Mouse (Mus musculus) WW6 (cell line): ENCODE data around the gene Cpsf2.

Source experiments
- DNase-seq: peaks from one replicate; pipeline ENCODE4 v3.0.0-alpha.2; 2013; ENCODE audit warnings: low read depth, low spot score

Gene Cpsf2

GRCm38 (mm10) chr12:101979213-101979750, 3.5 kb downstream of the Cpsf2 start:
- DNase-seq = no peak

GRCm38 (mm10) chr12:101980266-101980665, 4.5 kb downstream of the Cpsf2 start:
- DNase-seq = no peak

DNA sequence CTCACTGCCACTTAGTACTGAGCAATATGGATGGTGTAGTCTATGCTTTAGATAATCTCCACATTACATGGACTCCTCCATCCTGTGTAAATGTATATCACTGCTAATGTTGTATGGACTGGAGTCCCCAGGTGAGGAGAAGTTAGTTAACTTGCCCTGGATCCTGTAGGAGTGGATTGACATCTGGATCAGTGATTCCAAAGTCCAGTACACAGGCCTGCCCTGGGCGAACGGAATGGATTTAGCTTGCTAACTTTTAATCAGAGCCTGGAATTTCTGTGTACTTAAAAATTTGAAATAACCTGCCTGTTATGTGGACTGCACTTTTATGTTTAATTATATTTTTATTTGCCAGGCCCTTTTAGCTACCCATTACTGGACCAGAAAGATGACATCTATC, 5.8 kb downstream of the Cpsf2 start:
- no peak for DNase-seq

DNA sequence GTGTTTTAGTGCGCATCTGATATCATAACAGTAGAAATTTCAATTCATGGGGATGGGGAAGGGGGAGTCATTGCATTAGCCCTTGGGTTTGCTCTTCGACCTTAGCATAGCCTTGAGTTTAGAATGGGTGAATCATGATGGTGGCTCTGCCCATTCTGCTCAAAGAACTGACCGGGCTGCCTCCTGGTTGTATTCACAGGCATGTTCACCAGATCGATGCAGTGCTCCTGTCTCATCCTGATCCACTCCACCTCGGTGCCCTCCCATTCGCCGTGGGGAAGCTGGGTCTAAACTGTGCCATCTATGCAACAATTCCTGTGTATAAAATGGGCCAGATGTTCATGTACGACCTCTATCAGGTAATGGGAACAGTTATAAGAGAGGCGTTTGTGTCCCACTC, 7.2 kb downstream of the Cpsf2 start:
- no peak for DNase-seq

DNA sequence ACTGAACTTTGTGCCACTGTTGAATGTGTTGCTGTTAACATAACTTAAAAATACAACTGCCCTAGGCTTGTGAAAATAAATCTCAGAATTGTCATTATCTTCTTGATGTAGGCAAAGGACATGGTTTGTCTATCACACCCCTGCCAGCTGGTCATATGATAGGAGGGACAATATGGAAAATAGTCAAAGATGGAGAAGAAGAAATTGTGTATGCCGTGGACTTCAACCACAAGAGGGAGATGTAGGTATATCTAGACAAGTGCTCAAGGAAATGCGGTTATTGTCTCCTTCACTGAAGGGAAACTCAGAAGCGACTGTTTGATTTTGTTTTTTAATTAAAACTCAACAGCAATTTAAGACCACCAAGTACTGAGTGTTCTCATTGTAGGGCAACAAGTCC, 9.3 kb downstream of the Cpsf2 start:
- no peak for DNase-seq

- DNase-seq = no peak
Measured at GRCm38 (mm10) chr12:101987659-101988058, 11.9 kb downstream of the Cpsf2 start.

GRCm38 (mm10) chr12:101994576-101995467, 19.0 kb downstream of the Cpsf2 start:
- DNase-seq = no peak

DNA sequence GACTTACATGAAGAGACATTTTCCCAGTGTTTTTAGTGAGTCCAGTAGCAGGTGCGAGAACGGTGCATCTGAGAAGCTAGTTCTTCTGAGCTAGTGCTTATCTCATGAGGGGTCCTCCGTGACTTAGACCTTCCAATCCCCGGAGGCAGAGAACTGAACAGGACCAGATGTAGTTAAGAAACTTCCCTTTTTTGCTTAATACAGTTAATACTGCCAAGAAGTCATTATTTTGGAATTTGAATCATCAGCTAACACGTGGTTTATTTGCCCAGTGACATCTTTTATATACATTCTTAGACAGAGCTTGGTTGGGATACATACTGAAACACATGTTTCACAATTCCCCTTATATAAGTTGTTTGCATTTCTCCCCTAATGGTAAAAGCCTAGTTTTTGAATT, 23.1 kb downstream of the Cpsf2 start:
- DNase-seq = no peak

DNA sequence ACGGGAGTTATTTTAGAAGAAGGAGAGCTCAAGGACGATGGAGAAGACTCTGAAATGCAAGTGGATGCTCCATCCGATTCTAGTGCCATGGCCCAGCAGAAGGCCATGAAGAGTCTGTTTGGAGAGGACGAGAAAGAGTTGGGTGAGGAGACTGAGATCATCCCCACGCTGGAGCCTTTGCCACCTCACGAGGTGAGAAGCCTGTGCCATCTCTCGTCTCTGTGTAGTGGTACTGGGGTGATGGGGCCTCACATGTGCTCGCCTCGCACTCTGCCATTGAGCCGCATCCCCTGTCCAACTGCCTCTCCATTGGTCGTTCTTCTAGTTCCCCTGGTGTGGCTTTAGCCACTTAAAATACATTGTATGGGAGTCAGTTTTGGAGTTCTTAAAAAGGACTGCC, 25.0 kb downstream of the Cpsf2 start:
- DNase-seq = no peak

DNA sequence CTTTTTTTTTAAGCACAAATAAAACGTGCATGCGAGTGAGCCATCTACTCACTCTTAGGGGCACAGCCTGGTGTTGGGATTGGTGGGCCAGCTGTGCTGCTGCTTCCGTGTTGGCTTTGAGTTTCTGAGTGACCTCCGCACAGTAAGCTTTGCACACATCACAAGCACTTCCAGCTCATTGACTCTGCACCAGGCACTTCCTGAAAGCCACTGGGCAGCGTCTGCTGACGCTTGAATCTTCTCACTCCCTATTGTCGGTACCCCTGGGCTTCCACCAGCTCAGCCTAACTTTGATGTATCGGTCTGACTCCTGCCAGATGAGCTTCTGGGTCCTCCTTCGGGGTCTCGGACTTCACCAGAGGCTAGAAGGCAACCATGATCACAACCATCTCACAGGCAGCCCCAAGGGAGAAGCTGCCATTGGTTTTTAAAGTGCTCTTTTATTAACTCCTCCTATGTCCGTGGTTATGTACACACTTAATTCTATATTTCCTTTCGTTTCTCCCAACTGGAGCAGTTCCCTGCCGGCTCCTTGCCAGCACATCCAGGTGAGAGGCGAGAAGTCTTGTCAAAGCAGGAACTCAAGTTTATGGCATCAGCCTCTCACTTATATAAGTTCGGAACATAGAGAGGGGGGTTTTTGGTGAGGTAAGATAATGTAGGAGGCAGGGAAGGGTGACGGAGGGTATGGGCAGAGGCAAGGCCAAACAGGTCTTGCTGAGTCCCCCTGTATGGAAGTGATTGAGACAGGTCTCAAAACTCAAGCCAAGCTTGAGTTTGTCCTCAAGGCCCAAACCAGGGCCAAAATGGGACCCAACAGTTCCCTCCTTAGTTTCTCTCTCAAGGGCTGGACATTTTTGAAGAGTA, 32.6 kb downstream of the Cpsf2 start:
- no peak for DNase-seq

GRCm38 (mm10) chr12:102009551-102009950, 33.8 kb downstream of the Cpsf2 start:
- no peak for DNase-seq

DNA sequence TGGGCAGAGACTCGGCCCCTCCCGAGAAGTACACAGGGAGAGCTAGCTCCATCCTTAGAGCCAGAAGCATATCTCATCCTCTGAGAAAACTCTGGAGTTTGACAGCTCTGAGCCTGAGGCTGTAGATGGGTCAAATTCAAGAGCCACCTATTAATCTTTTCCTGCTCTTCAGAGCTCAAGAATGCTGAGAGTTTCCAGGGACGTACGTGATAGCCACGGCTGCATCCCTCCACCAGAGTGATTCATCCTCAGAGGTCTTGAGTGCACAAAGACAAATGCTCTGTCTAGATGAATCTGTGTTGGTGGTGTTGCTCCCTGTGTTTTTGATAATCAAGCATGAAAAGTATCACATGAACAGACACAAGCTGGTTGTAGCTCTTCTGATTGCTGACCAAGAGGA, 38.6 kb downstream of the Cpsf2 start:
- no peak for DNase-seq

DNA sequence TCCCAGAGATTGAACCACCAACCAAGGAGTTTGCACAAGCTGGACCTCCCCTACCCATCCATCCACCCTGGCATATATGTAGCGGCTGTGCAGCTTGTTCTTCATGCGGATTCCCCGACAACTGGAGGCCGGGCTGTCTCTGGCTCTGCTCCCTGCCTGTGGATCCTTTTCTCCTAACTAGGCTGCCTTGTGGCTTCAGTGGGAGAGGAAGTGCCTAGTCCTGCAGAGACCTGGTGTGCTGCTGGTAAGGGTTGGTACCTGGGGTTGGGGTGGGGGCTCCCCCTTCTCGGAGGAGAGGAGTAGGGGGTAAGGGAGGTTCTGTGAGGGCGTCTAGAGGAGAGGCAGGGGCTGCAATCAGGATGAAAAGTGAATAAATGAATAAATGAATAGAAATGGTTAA, 39.3 kb downstream of the Cpsf2 start:
- no peak for DNase-seq

- no peak for DNase-seq
Measured at GRCm38 (mm10) chr12:102021923-102022322, 46.1 kb downstream of the Cpsf2 start.

- DNase-seq = no peak
Measured at GRCm38 (mm10) chr12:102029184-102029583, 53.4 kb downstream of the Cpsf2 start.

DNA sequence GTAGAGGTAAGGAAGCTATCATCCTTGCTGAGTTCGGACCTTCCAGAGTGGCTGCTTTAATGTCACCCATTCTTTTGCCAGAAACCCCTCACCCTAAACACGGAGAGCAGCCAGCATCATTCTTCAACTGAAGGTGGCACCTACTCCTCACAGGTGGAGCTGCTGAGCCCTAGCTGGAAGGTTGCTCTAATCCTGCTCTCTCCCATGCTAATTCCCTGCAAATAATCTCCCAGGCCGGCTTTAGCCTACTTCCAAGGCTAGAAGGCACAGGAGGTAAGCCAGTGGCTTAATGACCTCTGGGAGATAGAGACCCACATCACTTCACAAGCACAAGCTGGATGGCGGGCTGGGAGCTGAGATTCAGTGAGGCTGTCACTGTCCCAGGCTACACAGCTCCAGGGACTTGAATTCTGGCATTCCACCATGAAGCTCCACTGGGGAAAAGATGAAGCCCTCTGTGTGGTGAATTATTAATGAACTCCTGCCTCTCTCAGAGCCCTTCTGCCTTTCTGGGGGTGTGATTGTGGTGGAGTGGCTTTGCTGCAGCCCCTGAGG, 54.2 kb downstream of the Cpsf2 start:
- DNase-seq = no peak

- DNase-seq = no peak
Measured at GRCm38 (mm10) chr12:102034934-102035333, 59.1 kb downstream of the Cpsf2 start.

DNA sequence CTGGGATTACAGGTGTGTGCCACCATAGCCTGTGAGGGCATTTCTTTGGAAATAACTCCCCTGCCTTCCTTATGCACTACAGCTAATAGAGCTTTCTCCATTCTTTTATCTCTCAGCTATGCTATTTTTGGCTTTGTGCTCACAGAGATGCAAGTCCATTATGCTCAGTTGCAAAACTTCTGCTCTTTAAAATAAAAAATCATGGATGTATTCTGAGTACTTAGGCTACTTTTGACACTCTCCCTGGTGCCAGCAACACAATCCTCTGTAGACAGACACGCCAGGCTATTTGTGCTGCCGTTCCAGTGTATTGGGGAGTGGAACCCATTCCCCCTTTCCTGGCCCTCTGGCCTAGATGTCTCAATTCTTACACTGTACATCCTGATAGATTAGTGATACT, 64.1 kb downstream of the Cpsf2 start:
- DNase-seq = no peak

GRCm38 (mm10) chr12:102041699-102042098, 65.9 kb downstream of the Cpsf2 start:
- no peak for DNase-seq

GRCm38 (mm10) chr12:102042247-102042646, 66.5 kb downstream of the Cpsf2 start:
- no peak for DNase-seq

DNA sequence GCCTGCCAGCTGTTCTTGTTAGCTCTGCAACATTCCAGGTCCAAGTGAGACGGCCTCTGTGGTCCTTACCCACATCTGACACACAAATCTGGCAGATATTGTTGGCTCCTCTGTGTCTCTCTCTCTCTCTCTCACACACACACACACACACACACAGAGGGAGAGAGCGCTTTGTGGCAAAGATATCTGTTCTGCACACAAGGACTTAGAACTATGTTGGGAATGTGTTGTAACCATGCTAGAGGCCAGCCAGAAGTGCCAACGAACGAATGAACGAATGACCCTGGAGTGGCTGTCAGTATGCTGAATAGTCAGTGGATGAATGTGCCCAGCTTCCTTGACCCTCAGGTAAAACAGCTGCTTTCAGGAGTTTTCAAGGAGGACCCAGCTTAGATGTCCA, 68.1 kb downstream of the Cpsf2 start:
- DNase-seq = no peak

DNA sequence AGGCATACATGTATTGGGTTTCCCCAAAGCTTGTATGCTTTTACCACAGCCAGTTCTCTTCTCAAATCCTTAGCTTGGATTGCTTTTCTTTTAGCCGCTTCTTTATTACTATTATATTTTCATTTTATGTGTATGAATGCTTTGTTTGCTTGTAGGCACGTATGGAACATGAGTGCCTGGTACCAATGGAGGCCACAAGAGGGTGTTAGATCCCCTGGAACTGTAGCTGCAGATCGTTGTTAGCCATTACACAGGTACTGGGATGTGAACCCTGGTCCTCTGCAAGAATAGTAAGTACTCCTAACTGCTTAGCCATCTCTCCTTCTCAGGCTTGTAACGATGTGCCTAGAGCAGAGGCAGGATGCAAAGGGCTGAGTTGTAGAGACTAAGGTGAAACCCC, 78.4 kb downstream of the Cpsf2 start:
- DNase-seq = no peak
